Mouse (Mus musculus) kidney, adult 8-10 months (tissue): ENCODE measurements around the gene Havcr1.
"Not testable (repeated sequence)": the region's sequence is repeated elsewhere in the genome, so short reads cannot be mapped to it uniquely, and the experiment has no call there.

Source experiments
- DNase-seq, 2 experiments: peaks; one replicate each; pipeline ENCODE4 v3.0.0; 2022

The Havcr1 gene

DNA sequence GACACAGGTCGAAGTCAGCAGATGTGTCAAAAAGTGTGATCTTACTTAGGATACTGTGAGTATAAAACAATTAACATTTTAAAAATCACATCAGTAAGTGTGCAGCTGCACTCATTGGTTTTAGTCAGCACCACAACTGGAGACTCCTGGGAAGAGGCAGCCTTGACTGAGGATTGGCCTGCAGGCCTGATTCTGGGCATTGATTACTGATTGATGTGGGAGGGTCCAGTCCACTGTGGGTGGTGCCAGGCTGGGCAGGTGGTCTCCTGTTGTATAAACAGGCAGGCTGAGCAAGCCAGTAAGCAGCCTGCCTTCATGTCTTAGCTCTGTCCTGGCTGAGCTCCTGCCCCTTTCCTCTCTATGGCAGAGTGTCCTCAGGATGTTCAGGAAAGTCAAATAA lies at the start of gene Havcr1:
TSS of gene Havcr1 (plus strand) at position 5 of the 400 bp plus-strand sequence.
- not testable (repeated sequence) for DNase-seq

DNA sequence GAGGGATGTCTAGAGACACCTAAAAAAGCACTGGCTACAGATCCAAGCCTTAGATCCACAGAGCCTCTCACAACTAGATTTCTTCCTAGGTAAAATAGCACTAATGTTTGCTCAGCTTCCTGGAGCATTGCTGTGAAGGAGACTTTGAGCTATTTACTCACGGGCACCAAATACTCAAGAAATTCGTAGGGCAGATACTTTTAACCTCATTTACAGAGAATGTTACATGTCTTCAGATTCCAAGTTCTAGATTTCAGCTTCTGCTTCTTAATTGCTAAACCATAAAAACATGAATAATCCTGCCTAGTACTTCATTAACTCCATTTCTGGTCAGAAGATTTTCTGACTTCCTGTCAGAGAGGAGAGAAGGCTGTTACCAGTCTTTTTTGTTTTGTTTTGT lies 44.7 kb upstream of the Havcr1 start:
- peak in 1 of 2 experiments; percentile 14 for DNase-seq

DNA sequence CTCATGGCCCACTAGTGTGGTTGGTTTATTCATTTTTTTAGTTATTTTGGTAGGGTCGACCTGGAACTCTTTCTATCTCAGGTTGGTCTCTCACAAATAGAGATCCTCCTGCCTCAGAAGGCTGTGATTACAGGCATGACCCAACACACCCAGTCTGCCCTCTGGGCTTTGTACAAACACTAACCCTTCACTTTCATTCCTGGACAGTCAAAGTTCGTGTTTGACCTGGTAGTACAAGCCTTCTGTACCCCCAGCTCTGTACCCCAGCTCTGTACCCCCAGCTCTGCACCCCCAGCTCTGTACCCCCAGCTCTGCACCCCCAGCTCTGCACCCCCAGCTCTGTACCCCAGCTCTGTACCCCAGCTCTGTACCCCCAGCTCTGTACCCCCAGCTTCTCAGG lies 39.0 kb upstream of the Havcr1 start:
- DNase-seq: not testable (repeated sequence)

DNA sequence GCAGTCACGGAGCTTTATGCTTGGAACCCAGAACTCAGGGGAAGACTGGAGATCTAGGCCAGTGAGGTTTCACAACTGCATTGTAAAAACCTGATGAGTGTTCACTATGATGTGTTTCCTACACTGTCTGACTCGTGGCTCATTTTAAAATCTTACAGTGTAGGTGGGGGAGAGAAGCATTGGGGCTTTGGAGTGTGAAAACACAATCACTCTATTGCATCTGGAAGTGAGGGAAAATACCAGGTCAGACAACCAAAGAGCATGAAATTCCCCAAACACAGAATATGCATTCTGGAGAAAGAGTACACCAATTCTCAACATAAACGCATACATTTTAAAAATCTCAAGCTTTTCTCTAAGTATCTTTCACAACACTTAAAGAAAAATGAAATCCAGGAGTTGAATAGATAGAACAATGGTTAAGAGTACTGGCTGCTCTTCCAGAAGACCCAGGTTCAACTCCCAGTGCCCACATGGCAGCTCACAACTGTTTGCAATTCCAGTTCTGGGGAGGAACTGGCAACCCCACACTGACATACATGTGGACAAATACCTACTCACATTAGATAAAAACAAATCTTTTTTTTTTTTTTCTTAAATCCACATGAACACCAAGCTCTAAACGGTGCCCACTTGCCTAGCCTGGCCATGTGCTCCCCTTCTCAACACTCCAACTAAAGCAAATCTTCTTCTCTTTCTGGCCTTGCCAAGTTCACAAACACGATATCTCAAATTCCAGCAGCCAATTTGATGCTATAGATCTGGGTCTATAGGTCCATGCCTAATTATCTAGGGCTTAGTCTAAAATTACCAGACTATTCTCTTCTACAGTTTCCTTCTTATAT lies 37.2 kb upstream of the Havcr1 start:
- DNase-seq: no peak

DNA sequence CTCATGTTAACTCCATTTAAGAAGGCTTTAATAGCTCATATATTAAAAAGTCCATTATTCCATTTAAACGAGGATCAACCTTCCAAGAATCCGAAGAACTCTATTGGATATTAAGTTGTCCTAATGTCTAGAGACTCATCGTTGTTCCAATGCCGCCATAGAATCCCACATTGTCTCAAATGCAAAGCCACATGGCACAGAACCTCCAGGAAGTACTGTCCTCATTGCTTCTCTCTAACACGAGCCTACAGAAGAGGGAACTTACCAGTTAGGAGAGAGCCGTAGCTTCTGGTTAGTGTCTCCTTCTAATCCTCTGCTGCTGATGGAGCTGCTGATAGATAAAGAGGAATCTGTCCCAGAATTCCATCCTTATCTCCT lies 36.6 kb upstream of the Havcr1 start:
- DNase-seq: no peak

DNA sequence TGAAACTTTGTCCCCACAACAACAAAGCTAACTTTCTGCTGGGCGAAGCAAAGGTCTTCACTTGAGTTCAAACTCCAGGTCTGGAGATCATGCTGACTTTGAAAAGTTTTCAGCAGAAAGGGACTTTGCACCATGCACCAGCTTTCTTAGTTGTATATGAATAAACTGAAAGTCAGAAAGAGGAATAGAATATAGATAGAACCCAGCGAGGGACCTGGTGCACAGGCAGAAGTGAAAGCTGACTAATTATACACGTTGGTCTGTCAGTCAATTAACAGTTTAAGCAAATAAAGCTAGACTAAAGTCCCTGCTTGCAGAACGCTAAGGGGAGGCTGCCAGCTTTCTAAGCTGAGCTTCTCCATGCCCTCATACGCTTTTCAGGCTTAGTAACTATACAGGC lies 36.0 kb upstream of the Havcr1 start:
- DNase-seq: peak; percentile 39 to 52

DNA sequence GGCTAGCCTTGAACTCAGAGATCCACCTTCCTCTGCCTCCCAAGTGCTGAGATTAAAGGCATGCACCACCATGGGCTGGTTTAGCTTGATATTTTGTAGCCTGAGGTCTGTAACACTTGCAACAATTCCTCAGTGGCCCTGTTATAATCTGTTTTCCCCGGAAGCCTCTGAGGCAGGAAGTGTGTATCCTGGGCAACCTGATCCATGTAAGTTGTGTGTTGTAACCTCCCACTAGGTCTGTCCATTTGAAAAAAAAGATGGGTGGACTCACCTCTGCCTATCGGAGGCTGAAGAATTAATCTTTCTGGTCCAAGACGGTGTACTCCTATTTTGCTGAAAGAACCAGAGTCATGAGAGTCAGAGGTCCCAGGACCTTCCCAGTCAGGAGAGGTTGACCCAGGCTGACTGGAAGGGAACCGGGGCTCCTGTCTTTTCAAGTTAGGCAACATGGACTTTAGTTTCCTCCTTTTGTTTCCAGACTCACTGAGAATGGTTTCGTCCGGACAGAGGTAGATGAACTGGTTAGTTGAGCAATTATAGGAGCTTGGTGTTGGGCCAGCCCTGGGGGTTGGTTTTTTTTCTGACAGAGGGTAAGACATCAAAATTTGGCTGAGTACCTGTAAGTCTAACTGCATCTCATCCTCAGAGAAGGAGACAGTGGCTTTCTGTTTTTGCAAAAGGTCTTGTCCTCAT lies 28.1 kb upstream of the Havcr1 start, which contains the start of gene Timd2:
TSS of gene Timd2 (minus strand) at position 398 of the 693 bp plus-strand sequence.
- peak in 1 of 2 experiments; percentile 20 for DNase-seq

DNA sequence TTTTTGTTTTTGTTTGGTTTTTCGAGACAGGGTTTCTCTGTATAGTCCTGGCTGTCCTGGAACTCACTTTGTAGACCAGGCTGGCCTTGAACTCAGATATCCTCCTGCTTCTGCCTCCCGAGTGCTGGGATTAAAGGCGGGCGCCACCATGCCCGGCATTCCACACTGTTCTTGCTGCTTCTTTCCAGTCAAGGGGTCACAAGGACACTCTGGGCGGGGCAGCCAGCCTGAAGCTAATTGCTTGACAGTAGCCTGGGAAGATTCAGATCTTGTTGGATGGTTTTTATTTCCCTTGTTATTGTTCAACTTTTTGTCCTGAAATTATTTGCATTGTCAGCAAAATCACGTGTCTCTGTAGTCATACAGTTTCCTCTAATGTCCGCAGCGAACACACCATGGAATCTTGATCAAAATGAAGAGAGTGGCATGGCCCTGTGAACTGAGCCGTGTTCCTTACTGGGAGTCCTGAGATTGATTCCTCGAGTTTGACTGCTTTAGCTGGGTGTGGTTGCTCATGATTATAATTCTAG lies 3.3 kb upstream of the Havcr1 start:
- peak in 1 of 2 experiments; percentile 50 for DNase-seq

DNA sequence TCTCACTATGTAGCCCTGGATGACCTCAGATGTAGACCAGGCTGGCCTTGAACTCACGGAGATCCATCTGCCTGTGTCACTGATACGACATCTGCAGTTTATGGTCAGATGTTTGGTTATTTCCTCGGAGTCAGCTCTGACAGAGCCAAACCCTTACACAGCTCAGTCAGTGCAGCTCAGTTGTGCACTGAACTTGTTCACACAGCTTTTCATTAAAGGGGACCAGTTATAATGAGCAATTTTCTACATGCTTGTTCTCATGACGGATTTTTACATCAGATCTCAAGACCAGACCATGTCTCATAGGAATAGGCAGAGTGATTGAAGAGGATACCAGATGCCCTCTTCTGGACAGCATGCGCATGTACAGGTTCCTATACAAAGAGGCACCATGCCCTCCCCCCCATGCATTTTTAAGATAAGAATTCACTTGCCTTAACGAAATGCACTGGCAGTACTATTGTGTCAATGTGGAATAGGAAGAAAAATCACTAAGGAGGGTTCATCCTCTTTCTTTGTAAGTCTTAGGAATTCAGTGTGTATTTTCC lies 1.6 kb upstream of the Havcr1 start:
- DNase-seq: peak in 1 of 2 experiments; percentile 17

DNA sequence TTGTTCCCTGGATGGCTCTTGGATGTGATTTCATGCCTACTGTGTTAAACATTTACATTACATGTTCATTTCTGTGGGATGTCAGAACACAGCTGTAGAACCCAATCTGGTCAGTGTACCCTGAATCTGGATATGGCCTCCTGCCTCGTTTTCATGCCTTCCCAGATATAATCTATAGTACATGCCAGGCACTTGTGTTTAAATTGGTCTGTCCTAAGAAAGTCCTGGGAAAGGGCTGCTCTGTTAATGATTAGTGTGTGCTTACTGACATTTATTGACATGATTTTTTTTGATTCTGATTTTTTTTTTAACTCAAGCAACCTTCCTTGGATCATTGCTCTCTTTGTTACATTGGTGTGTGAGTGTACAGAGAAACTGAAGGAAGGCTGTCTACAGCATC lies 263 bp upstream of the Havcr1 start:
- DNase-seq: no peak

DNA sequence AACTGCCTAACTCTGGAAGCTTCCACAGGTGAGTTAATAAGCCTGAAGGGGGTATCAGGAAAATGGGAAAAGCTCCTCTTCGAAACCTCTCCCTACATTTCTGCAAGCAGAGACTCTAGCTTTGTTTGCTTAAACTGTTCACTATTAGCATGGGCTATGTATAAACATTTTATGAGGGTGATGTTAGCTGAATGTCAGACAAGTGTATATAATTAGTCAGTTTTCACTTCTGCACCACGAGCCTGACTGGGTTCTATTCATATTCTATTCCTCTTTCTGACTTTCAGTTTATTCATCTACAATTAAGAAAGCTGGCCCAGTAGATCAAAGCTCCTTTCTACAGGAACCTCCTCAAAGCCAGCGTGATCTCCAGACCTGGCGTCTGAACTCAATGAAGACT lies 4.6 kb downstream of the Havcr1 start:
- DNase-seq: no peak

DNA sequence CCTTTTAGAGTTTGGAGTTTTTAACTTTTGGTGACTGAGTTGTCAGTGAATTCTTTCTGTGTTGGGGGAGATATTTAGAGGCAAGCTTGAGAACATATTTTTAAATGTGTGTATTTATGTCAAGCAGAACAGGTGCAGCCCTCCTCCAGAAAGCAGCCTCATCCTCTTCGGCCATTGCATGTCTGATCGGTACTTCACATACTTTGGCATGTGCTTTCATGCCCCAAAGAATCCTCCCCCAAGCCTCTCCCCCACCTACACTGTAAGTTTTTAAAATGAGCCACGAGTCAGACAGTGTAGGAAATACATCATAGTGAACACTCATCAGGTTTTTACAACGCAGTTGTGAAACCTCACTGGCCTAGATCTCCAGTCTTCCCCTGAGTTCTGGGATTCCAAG lies 6.0 kb downstream of the Havcr1 start:
- DNase-seq: no peak

DNA sequence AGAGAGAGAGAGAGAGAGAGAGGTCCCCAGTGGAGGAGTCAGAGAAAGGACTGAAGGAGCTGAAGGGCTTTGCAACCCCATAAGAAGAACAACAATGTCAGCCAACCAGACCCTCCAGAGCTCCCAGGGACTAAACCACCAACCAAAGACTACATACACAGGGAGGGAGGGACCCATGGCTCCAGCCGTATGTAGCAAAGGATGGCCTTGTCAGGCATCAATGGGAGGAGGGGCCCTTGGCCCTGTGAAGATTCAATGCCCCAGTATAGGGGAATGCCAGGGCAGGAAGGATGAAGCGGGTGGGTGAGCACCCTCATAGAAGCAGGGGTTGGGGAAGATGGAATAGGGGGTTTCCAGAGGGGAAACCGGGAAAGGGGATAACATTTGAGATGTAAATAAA lies 6.8 kb downstream of the Havcr1 start:
- no peak for DNase-seq

DNA sequence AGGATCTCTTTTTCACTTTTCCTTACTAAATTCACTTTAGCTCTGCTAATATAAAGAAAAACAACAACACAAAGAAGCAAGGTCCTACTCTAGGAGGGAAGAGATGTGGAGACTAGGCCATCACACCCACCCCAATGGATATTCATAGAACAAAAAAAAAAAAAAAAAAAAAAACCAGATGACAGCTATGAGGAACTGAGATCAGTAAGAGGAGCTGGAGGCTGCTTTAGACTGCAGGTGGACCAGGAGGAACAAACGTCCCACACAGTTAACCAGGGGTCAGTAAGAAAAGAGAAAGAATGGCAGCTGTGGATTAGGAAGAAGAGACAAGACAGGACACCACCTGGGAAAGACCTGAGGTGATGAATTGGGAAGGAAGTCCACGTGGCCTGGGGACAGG lies 13.1 kb downstream of the Havcr1 start:
- no peak for DNase-seq

DNA sequence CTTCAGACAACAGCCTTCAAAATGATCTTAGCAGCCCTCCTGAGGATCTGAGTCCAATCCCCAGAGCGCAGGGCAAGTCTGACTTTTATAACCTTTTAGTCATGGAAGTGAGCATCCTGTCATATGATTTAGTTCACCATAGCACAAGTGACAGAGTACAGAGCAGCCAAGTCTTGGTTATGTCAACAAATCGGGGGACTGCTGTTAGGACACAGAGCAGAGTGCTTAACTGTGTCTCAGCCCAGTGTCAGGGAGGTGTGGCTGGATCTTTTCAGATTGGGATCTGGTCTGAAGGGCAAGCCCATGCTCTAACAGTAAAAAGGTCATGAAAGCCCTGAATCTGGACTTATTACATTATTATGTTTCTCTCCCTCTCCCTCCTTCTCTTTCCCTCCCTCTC lies 18.8 kb downstream of the Havcr1 start:
- no peak for DNase-seq

DNA sequence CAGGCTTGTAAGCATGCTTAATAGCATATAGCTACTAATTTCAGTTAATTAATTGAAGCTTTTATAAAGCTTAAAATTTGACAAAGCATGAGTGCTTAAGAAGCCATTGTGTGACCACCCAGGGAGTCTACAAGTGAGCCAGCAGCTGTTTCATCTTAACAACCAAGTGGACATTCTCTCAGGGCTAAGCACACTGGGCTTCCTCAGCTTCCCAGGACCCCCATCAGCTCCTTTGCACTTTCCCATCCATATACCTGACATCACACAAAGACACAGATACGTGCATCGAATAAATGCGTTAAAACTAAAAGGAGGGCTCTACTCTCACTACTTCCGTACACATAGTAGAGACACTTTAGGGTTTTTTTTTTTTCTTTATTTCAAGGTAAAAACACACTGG lies 19.8 kb downstream of the Havcr1 start:
- no peak for DNase-seq

DNA sequence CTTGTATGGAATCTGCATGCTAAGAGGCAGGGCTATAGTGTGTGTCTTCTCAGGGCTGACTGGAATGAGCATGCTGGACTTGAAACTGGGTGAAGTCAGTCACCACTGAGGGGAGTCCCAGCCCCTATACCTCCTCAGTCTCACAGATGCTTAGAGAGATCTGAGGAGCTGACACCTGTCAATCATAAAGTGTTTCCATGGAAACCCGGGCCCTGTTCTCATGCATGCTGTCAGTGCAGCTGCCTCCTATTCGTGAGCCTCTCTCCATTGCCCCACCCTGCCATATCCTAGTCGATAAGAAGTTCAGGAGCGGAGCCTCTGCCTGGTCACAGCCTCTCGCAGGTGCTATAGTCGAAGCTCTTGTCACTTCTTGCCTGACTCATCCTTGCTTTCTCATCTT lies 20.8 kb downstream of the Havcr1 start:
- not testable (repeated sequence) for DNase-seq

DNA sequence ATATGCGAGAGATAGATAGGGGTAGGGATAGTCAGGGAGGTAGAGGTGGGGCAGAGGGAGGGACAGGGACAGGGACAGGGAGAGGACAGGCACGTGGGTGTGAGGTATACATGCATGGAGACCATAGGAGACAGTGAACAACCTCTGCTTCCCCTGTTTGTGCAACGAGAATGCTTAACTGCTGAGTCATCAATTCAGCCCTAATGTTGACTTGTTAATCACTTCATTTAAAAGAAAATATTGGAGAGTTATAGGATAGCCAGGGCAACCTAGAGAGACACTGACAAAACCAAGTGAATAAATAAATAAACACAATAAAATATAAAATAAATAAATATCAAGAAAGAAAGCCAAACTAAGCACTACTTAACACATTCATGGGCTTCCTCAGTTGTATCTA lies 42.0 kb downstream of the Havcr1 start:
- DNase-seq: no peak

DNA sequence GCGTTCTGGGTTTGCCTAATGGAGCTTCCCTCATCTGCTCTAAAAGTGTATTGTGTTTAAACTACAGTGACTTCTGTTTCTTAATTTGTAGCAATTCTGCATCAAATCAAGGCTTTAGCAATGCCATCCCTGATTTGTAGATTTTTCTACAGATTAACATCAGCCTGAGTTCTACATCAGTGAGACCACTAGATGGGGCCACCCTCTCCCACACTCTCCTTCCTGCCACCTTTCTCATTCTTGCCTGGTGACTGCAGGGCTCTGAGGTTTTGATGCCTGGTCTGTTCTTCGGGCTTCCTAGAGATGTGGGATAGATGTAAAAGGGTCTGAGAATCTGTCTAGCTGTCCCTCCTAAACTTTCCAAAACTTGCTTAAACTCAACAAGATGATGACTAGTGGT lies 44.9 kb downstream of the Havcr1 start:
- DNase-seq: no peak

DNA sequence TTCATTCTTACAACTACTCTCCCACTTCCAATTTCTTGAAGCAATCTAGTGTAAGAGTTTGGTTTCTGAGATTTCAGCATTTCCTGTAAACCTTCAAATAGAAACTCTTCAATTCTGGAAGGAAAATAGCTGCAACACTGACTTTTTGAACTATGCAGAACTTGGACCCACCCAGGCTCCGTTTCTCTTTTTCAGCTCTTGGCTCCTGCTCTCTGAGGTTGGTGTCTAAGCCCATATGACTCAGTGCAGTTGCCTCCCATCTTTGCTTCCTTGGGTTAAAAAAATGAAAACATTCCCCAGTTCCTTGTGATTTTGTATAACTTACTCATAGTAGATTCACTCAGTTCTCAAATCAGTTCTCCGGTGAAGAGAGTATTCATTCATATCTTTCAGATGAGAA lies 69.6 kb downstream of the Havcr1 start:
- DNase-seq: no peak

DNA sequence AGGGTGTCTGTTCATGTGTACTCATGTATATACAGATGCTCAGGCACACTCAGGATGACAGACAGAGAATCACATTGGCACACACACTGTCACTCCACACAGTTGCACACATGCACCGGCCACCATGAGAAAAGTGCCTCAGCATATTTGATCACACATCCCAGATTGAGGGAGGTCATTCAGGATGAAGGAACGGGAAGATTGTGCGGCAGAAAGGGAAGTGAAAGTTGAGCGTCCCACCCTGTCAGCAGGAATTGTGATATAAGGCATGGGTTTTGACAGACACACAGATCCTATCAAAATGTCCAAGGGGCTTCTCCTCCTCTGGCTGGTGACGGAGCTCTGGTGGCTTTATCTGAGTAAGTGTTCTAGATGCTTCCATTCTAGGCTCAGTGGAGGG lies 75.6 kb downstream of the Havcr1 start, which contains the start of gene Timd4:
TSS of gene Timd4 (plus strand) at position 290 of the 400 bp plus-strand sequence.
- no peak for DNase-seq

DNA sequence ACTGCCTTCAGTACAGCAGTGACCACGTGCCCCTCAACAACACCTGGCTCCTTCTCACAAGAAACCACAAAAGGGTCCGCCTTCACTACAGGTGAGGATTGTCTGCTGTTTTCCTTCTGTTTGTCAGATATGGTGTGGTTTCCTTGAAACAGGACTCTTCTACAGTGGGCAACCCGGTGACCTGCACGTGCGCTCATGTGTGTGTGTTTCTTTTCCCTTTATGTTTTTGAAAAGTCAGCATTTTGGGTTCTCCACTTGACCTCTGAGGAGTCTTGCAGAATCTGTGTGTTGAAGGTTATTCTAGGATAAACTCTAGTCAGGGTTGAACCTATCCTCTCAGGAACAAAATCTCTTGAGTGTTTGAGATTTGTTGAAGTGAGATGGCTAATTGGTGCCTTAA lies 82.8 kb downstream of the Havcr1 start:
- no peak for DNase-seq

DNA sequence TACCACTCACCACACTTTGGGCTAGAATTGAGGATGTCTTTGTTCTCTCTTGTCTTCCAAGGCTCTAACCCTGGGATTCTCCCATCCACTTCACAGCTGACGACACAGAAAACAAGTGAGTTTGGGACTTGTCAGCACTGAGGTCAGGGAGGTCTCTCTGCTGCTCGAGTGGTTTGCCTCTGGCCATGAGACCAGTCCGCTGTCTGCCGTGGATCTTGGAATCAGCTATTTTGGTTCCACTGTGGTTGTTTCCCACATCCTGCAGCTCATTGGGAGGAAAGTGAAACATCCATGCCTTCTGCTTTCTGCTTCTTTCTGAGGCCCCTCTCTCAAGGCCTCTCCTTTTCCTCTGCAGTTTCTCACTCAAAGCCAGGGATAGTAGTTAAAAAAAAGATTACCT lies 85.0 kb downstream of the Havcr1 start:
- no peak for DNase-seq
